Mouse (Mus musculus) kidney, adult 2 months (tissue): ENCODE measurements around the gene Robo3.

Experiments used
- CTCF ChIP-seq: fragments of 200-500 bp; conservative IDR thresholded peaks from 2 replicates; pipeline ENCODE4 v1.5.1; 2011; ENCODE audit warnings: low read depth, mild to moderate bottlenecking, control low read depth, low read length, moderate library complexity, mixed read lengths; ENCODE audit not compliant: insufficient read depth, insufficient read length
- POLR2A ChIP-seq: fragments of 200-500 bp; IDR thresholded peaks from one replicate; pipeline ENCODE4 v1.6.1; 2011; ENCODE audit warnings: low read depth, low read length, control low read depth

- TF ChIP-seq CTCF: no peak
- no peak for TF ChIP-seq POLR2A
These were observed 3.7 kb downstream of the Robo3 start for GRCm38 (mm10) chr9:37429326-37429725.
